Mouse (Mus musculus): ENCODE data around the gene Cbln1. TPM values are rescaled to one million over a fixed set of nuclear protein-coding genes. Genes with fewer than 3 reads are reported as not detected.
A peak's percentile ranks its signal among the peaks of the same experiment; 100 is the strongest.

The Cbln1 gene
- polyA plus RNA-seq, 1 experiment from 2014 or later, result 0.12 TPM

GRCm38 (mm10) chr8:87467906-87468305, 4.5 kb downstream of the Cbln1 start:
- H3K36me3 ChIP-seq (ENCODE audit: insufficient read depth, low read length), result no peaks in the 10 kb centered on the region
- ATAC-seq (replicated peaks; ENCODE audit: low FRiP score, low read depth) (no peak), DNase-seq (ENCODE audit: low spot score) (no peak)
- TF ChIP-seq CTCF (IDR thresholded peaks at IDR 0.05; ENCODE audit: low read depth), result no peak
- H3K27me3 ChIP-seq (ENCODE audit: insufficient read depth, low read length), result peaks cover 59% of the 10 kb centered on the region
- no peak overlapping the region for H3K4me3 ChIP-seq (replicated peaks; ENCODE audit: low read depth, low read length)
- no peak overlapping the region for H3K4me2 ChIP-seq (ENCODE audit: low read length)
- no peak overlapping the region for H3K9ac ChIP-seq (ENCODE audit: low read depth, low read length)
- H3K4me1 ChIP-seq (replicated peaks; ENCODE audit: insufficient read depth, low read length), result peaks cover 11% of the 10 kb centered on the region; the same call in 1 of the 2 replicates
- no peaks in the 10 kb centered on the region for H3K9me3 ChIP-seq (replicated peaks; ENCODE audit: low read length)
- 23% methylated on average over 3 of the region's 3 CpGs for WGBS
- H3K27ac ChIP-seq, result no peak overlapping the region

- Histone ChIP-seq H3K9me3 (replicated peaks; ENCODE audit: low read length) (no peaks in the 10 kb centered on the region), H3K4me2 (ENCODE audit: low read length) (no peak overlapping the region), H3K36me3 (ENCODE audit: insufficient read depth, low read length) (no peaks in the 10 kb centered on the region), H3K27ac (no peak overlapping the region), H3K4me3 (replicated peaks; ENCODE audit: low read depth, low read length) (no peak overlapping the region), H3K27me3 (ENCODE audit: insufficient read depth, low read length) (peaks cover 54% of the 10 kb centered on the region), H3K4me1 (replicated peaks; ENCODE audit: insufficient read depth, low read length) (peaks cover 6% of the 10 kb centered on the region; the same call in 1 of the 2 replicates), H3K9ac (ENCODE audit: low read depth, low read length) (no peak overlapping the region)
- no peak for TF ChIP-seq CTCF (IDR thresholded peaks at IDR 0.05; ENCODE audit: low read depth)
- 58% methylated on average over 1 of the region's 1 CpGs for WGBS
- ATAC-seq (replicated peaks; ENCODE audit: low FRiP score, low read depth) (no peak), DNase-seq (ENCODE audit: low spot score) (no peak)
Measured at GRCm38 (mm10) chr8:87466936-87467602, 5.3 kb downstream of the Cbln1 start.

- no peaks in the 10 kb centered on the region for H3K9me3 ChIP-seq (replicated peaks; ENCODE audit: low read length)
- TF ChIP-seq CTCF (IDR thresholded peaks at IDR 0.05; ENCODE audit: low read depth), result no peak
- H3K4me3 ChIP-seq (replicated peaks; ENCODE audit: low read depth, low read length), result no peak overlapping the region
- H3K27me3 ChIP-seq (ENCODE audit: insufficient read depth, low read length), result peaks cover 46% of the 10 kb centered on the region
- no peak for ATAC-seq (replicated peaks; ENCODE audit: low FRiP score, low read depth)
- no peaks in the 10 kb centered on the region for H3K36me3 ChIP-seq (ENCODE audit: insufficient read depth, low read length)
- H3K27ac ChIP-seq, result no peak overlapping the region
- H3K4me1 ChIP-seq (replicated peaks; ENCODE audit: insufficient read depth, low read length), result peaks cover 5% of the 10 kb centered on the region; the same call in 1 of the 2 replicates
- no peak overlapping the region for H3K4me2 ChIP-seq (ENCODE audit: low read length)
- no peak for DNase-seq (ENCODE audit: low spot score)
- H3K9ac ChIP-seq (ENCODE audit: low read depth, low read length), result no peak overlapping the region
- WGBS, result 33% methylated on average over 6 of the region's 6 CpGs
Measured at GRCm38 (mm10) chr8:87466335-87466734, 6.1 kb downstream of the Cbln1 start.

- Histone ChIP-seq H3K36me3 (ENCODE audit: insufficient read depth, low read length) (no peaks in the 10 kb centered on the region), H3K9me3 (replicated peaks; ENCODE audit: low read length) (no peaks in the 10 kb centered on the region), H3K27me3 (ENCODE audit: insufficient read depth, low read length) (peaks cover 30% of the 10 kb centered on the region), H3K4me2 (ENCODE audit: low read length) (no peak overlapping the region), H3K27ac (no peak overlapping the region), H3K9ac (ENCODE audit: low read depth, low read length) (no peak overlapping the region), H3K4me1 (replicated peaks; ENCODE audit: insufficient read depth, low read length) (no peaks in the 10 kb centered on the region; the same call in 1 of the 2 replicates), H3K4me3 (replicated peaks; ENCODE audit: low read depth, low read length) (no peak overlapping the region)
- DNase-seq (ENCODE audit: low spot score) (no peak), ATAC-seq (replicated peaks; ENCODE audit: low FRiP score, low read depth) (no peak)
- 76% methylated on average over 3 of the region's 3 CpGs for WGBS
- no peak for TF ChIP-seq CTCF (IDR thresholded peaks at IDR 0.05; ENCODE audit: low read depth)
Measured at GRCm38 (mm10) chr8:87464446-87464845, 8.0 kb downstream of the Cbln1 start.

GRCm38 (mm10) chr8:87461801-87462200, 10.6 kb downstream of the Cbln1 start:
- ATAC-seq (replicated peaks; ENCODE audit: low FRiP score, low read depth), result no peak
- H3K9ac ChIP-seq (ENCODE audit: low read depth, low read length), result no peak overlapping the region
- H3K4me1 ChIP-seq (replicated peaks; ENCODE audit: insufficient read depth, low read length), result no peaks in the 10 kb centered on the region
- 0 out of 2 replicates have a peak, but pooled peaks cover 6% of the 10 kb centered on the region for H3K27me3 ChIP-seq (ENCODE audit: insufficient read depth, low read length)
- H3K27ac ChIP-seq, result no peak overlapping the region
- no peak overlapping the region for H3K4me3 ChIP-seq (replicated peaks; ENCODE audit: low read depth, low read length)
- WGBS, result 27% methylated on average over 5 of the region's 5 CpGs
- no peak for TF ChIP-seq CTCF (IDR thresholded peaks at IDR 0.05; ENCODE audit: low read depth)
- no peaks in the 10 kb centered on the region for H3K9me3 ChIP-seq (replicated peaks; ENCODE audit: low read length)
- H3K36me3 ChIP-seq (ENCODE audit: insufficient read depth, low read length), result no peaks in the 10 kb centered on the region
- H3K4me2 ChIP-seq (ENCODE audit: low read length), result no peak overlapping the region
- peak; percentile 26 for DNase-seq (ENCODE audit: low spot score)

- no peaks in the 10 kb centered on the region for H3K9me3 ChIP-seq (replicated peaks; ENCODE audit: low read length)
- no peak overlapping the region for H3K27ac ChIP-seq
- 76% methylated on average over 4 of the region's 4 CpGs for WGBS
- DNase-seq (ENCODE audit: low spot score) (no peak), ATAC-seq (replicated peaks; ENCODE audit: low FRiP score, low read depth) (no peak)
- no peak overlapping the region for H3K4me2 ChIP-seq (ENCODE audit: low read length)
- no peak for TF ChIP-seq CTCF (IDR thresholded peaks at IDR 0.05; ENCODE audit: low read depth)
- H3K9ac ChIP-seq (ENCODE audit: low read depth, low read length), result no peak overlapping the region
- H3K27me3 ChIP-seq (ENCODE audit: insufficient read depth, low read length), result no peaks in the 10 kb centered on the region
- no peaks in the 10 kb centered on the region for H3K36me3 ChIP-seq (ENCODE audit: insufficient read depth, low read length)
- H3K4me1 ChIP-seq (replicated peaks; ENCODE audit: insufficient read depth, low read length), result no peaks in the 10 kb centered on the region
- H3K4me3 ChIP-seq (replicated peaks; ENCODE audit: low read depth, low read length), result no peak overlapping the region
Measured at GRCm38 (mm10) chr8:87456949-87457348, 15.5 kb downstream of the Cbln1 start.
